9 mouse cellular contexts compared by ENCODE assay signal in genomic region chr6:49821961-49822870, GRCm38 (mm10). TPM values are rescaled to one million over a fixed set of nuclear protein-coding genes. Genes with fewer than 3 reads are reported as not detected.
A peak's percentile ranks its signal among the peaks of the same experiment; 100 is the strongest.
DNase-seq lines count a peak whose midpoint lies in the region; ATAC-seq lines count a peak whose summit lies in the region.
"Had no signal": no experiment of that assay in that cellular context is flagged by ENCODE, and none has a peak within 500 bp of the region (broad histone marks: within the 10 kb centered on the region; RNA-seq: fewer than 3 reads in every experiment).

Gene Npy (plus strand): TSS chr6:49822710.

- H3K9me3 ChIP-seq in forebrain, embryonic 12.5 days = no peaks in the 10 kb centered on the region
- H3K9me3 ChIP-seq in hindbrain, embryonic 16.5 days (ENCODE audit: control insufficient read depth, low read length) = no peaks in the 10 kb centered on the region
- H3K9me3 ChIP-seq in megakaryocyte, embryonic 14.5 days = no peaks in the 10 kb centered on the region
- H3K9me3 ChIP-seq in stomach, embryonic 15.5 days = no peaks in the 10 kb centered on the region

- DNase-seq in frontal cortex, adult 2 months (ENCODE audit: extremely low spot score in 1 of 2, low spot score in 1 of 2) = peak in 1 of 2 experiments; percentile 40
- DNase-seq in frontal cortex, postnatal 14 days (ENCODE audit: low spot score in 2 of 2) = no peak
- peak; percentile 69 for DNase-seq in adrenal gland, postnatal 10 days
- DNase-seq in left cerebral cortex, adult 8-10 months (ENCODE audit: low spot score in 2 of 2) = no peak

- peaks cover 74% of the 10 kb centered on the region for H3K27me3 ChIP-seq in forebrain, embryonic 12.5 days
- peaks cover 21% of the 10 kb centered on the region for H3K27me3 ChIP-seq in hindbrain, embryonic 16.5 days (replicated peaks; ENCODE audit: control insufficient read depth, insufficient read depth, low read length)
- H3K27me3 ChIP-seq in megakaryocyte, embryonic 14.5 days (replicated peaks) = peaks cover 68% of the 10 kb centered on the region
- peaks cover 36% of the 10 kb centered on the region for H3K27me3 ChIP-seq in stomach, embryonic 15.5 days (replicated peaks)

- H3K27ac ChIP-seq in forebrain, embryonic 12.5 days = no peak within 1 kb of the TSS
- H3K27ac ChIP-seq in hindbrain, embryonic 16.5 days (ENCODE audit: low read depth, low read length) = 0 out of 2 replicates have a peak within 1 kb of the TSS, but pooled peaks have one; percentile 23
- no peak within 1 kb of the TSS for H3K27ac ChIP-seq in stomach, embryonic 15.5 days

- peak within 1 kb of the TSS; percentile 49 for H3K9ac ChIP-seq in forebrain, embryonic 12.5 days
- H3K9ac ChIP-seq in hindbrain, embryonic 16.5 days (ENCODE audit: low read depth, low read length) = peak within 1 kb of the TSS; percentile 60
- H3K9ac ChIP-seq in stomach, embryonic 15.5 days = no peak within 1 kb of the TSS

- peak within 1 kb of the TSS; percentile 49 for H3K4me3 ChIP-seq in forebrain, embryonic 12.5 days (replicated peaks)
- peak within 1 kb of the TSS; percentile 48 for H3K4me3 ChIP-seq in hindbrain, embryonic 16.5 days (ENCODE audit: low read length)
- H3K4me3 ChIP-seq in megakaryocyte, embryonic 14.5 days (replicated peaks) = peak within 1 kb of the TSS; percentile 89
- H3K4me3 ChIP-seq in stomach, embryonic 15.5 days (replicated peaks) = peak within 1 kb of the TSS; percentile 44

- no peaks in the 10 kb centered on the region for H3K36me3 ChIP-seq in forebrain, embryonic 12.5 days (replicated peaks)
- H3K36me3 ChIP-seq in hindbrain, embryonic 16.5 days (ENCODE audit: control insufficient read depth, insufficient read depth, low read length) = no peaks in the 10 kb centered on the region
- H3K36me3 ChIP-seq in megakaryocyte, embryonic 14.5 days (replicated peaks; ENCODE audit: low read length) = no peaks in the 10 kb centered on the region
- H3K36me3 ChIP-seq in stomach, embryonic 15.5 days = no peaks in the 10 kb centered on the region

- peak; percentile 57; the same call in 1 of the 2 replicates for ATAC-seq in forebrain, embryonic 12.5 days (ENCODE audit: low FRiP score)
- ATAC-seq in hindbrain, embryonic 16.5 days = peak; percentile 79
- ATAC-seq in stomach, embryonic 15.5 days (ENCODE audit: insufficient read depth, low FRiP score, low read depth) = no peak

- peaks cover 13% of the 10 kb centered on the region for H3K4me1 ChIP-seq in forebrain, embryonic 12.5 days
- H3K4me1 ChIP-seq in hindbrain, embryonic 16.5 days (ENCODE audit: control insufficient read depth, insufficient read depth, low read depth, low read length) = peaks cover 11% of the 10 kb centered on the region
- peaks cover 46% of the 10 kb centered on the region for H3K4me1 ChIP-seq in megakaryocyte, embryonic 14.5 days
- H3K4me1 ChIP-seq in stomach, embryonic 15.5 days = peaks cover 11% of the 10 kb centered on the region

- H3K4me2 ChIP-seq in forebrain, embryonic 12.5 days = peak within 1 kb of the TSS; percentile 81
- peak within 1 kb of the TSS; percentile 87 for H3K4me2 ChIP-seq in hindbrain, embryonic 16.5 days (ENCODE audit: low read length)
- H3K4me2 ChIP-seq in stomach, embryonic 15.5 days = peak within 1 kb of the TSS; percentile 92

- WGBS in forebrain, embryonic 12.5 days = under 1% methylated on average over 66 of the region's 66 CpGs
- under 1% methylated on average over 59 of the region's 66 CpGs for WGBS in hindbrain, embryonic 16.5 days
- under 1% methylated on average over 62 of the region's 66 CpGs for WGBS in stomach, embryonic 15.5 days

RNA-seq across cellular contexts. Expression of gene Npy, which starts in this region (rescaled TPM):
- polyA plus RNA-seq in frontal cortex, adult 2 months (2012; rRNA removed) = 655 and 806 TPM in 2 replicates
- total RNA-seq in adrenal gland, postnatal 10 days (2021) = 100 to 1,000 TPM; 506 to 551 TPM
- polyA plus RNA-seq in forebrain, embryonic 12.5 days (2016; fragmentation: Nextera tagmentation; extraction: Ambion mirVana) = 25.0 and 26.4 TPM in 2 replicates
- polyA plus RNA-seq in hindbrain, embryonic 16.5 days (2015; fragmentation: Nextera tagmentation; extraction: Ambion mirVana) = 161 and 167 TPM in 2 replicates
- total RNA-seq in left cerebral cortex, adult 8-10 months (2022) = 100 to 1,000 TPM; 127 to 173 (median 158) TPM
- polyA plus RNA-seq in megakaryocyte, embryonic 14.5 days (2012; ENCODE audit: insufficient read depth, low replicate concordance) = 1,630 and 2,601 TPM in 2 replicates
- polyA plus RNA-seq in stomach, embryonic 15.5 days (2015; fragmentation: Nextera tagmentation; extraction: Ambion mirVana) = 9.7 and 11.6 TPM in 2 replicates
- total RNA-seq: heart, adult 18-20 months had no signal
